Mouse (Mus musculus): ENCODE measurements around the gene Abhd16b.

DNA sequence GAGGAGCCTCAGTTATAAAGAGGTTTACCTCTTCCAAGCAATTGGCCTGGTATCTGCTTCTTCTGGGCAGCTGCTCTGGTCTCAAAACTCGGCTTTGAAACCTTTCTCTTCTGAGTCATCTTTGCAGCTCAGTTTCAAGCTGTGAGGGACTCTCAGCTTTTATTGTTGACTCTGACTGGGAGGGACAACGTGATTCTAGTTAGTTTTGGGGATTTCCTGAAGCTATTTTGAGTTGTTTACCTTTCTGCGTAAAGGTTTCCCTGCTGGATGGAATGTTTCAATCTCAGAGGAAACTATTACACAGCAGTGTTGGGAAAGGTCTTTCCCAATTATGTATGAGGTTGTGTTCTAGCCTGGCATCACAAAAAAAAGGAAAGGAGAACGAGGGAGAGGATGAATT is 5.6 kb downstream of the Abhd16b start:
- TF ChIP-seq HCFC1 (IDR thresholded peaks at IDR 0.05; ENCODE audit: borderline replicate concordance, insufficient read depth, low read length) (no peak), ZC3H11A (IDR thresholded peaks at IDR 0.05; ENCODE audit: borderline replicate concordance, low read depth, low read length) (no peak)
